Mouse (Mus musculus): Measurements from ENCODE around the gene Khdc3. TPM values are rescaled to one million over a fixed set of nuclear protein-coding genes. Genes with fewer than 3 reads are reported as not detected.

The Khdc3 gene
- polyA plus RNA-seq, 1 experiment from 2014 or later, result 0.26 TPM

DNA sequence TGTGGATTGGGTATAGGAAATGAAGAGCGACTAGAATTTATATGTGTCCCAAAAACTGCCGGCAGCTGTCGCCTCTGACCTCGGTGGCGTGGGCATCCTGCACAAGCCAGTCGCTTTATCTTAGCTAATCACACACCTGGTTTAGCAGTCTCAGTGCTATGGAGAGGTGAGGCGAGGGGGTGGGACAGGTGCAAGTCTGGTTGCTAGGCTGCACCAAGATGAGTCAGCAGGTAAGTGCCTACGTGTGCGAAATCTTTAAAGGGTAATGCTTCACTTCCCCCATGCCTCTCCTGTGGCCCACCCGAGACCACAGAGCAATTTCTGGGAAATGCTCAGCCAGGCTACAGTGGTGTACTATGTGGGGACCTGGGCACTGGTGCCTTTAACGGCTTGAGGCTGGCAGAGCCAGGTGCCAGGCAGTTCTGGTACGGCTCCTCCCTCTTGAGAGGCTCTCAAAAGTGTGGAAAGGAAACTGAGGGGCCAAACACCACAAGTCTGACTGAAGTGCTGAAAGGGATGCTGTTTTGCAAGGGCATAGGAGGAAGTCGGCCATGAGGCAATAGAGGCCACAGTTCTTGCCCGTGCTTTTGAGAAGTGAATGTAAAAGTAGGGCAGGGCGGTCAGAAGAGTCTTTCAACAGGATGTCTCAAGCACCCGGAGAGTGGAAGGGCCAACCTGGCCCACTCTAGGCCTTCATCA is 12.3 kb upstream of the Khdc3 start:
- Histone ChIP-seq H3K36me3 (ENCODE audit: control insufficient read depth, insufficient read depth, low read length) (no peaks in the 10 kb centered on the region), H3K9ac (ENCODE audit: low read length) (no peak overlapping the region), H3K4me2 (ENCODE audit: low read length) (no peak overlapping the region), H3K27me3 (replicated peaks; ENCODE audit: control insufficient read depth, insufficient read depth, low read length) (no peaks in the 10 kb centered on the region), H3K4me3 (ENCODE audit: low read depth, low read length) (no peak overlapping the region), H3K4me1 (replicated peaks; ENCODE audit: control insufficient read depth, insufficient read depth, low read length) (no peaks in the 10 kb centered on the region), H3K27ac (ENCODE audit: low read depth) (no peak overlapping the region), H3K9me3 (ENCODE audit: control insufficient read depth, low read length) (no peaks in the 10 kb centered on the region)
- WGBS, result 65% methylated on average over 16 of the region's 16 CpGs
- DNase-seq (ENCODE audit: low spot score) (no peak), ATAC-seq (replicated peaks; ENCODE audit: low FRiP score, low TSS enrichment, low read depth) (peak; percentile 67; the same call in 1 of the 2 replicates)

DNA sequence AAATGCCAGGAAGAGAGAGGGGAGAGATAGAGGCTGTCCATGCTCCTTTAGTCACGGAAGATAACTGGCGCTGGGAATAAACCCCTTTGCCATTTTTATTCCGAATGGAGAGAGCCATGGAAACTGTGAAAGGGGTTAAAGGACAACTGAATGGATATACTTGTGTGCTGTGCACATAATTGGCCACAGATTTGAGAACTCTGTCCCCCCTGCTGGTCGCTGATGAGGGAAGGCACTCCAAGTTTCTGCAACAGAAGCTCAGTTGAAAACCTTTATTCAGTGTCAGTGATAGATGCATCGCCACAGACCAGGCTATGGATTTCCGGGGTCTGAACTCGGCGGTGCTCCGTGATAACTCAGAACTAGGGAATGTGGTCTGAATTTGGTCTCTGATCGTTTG is 11.5 kb upstream of the Khdc3 start:
- Histone ChIP-seq H3K27ac (ENCODE audit: low read depth) (no peak overlapping the region), H3K9me3 (ENCODE audit: control insufficient read depth, low read length) (no peaks in the 10 kb centered on the region)
- WGBS, result 84% methylated on average over 10 of the region's 10 CpGs

DNA sequence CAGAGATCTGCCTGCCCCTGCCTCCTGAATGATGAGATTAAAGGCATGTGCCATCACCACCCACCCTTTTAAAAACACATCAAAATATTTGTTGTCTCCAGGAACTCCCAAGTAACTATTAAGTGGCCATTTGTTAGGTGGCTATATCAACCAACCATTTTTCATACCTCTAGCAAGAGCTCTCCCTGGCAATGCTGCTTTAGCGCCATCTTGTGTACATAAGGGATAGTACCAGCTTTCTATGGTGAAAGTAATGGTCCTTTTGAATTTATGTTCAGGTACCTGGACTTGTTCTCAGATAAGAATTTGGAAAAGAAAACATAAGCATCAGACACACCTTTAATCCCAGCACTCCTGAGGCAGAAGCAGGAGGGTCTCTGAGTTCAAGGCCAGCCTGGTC is 9.9 kb upstream of the Khdc3 start:
- 0% methylated on average over 1 of the region's 1 CpGs for WGBS
- Histone ChIP-seq H3K27ac (ENCODE audit: low read depth) (no peak overlapping the region), H3K4me2 (ENCODE audit: low read length) (no peak overlapping the region), H3K9ac (ENCODE audit: low read length) (no peak overlapping the region), H3K27me3 (replicated peaks; ENCODE audit: control insufficient read depth, insufficient read depth, low read length) (0 out of 2 replicates have a peak, but pooled peaks cover 6% of the 10 kb centered on the region), H3K4me1 (replicated peaks; ENCODE audit: control insufficient read depth, insufficient read depth, low read length) (no peaks in the 10 kb centered on the region; the same call in none of the 2 replicates), H3K9me3 (ENCODE audit: control insufficient read depth, low read length) (no peaks in the 10 kb centered on the region), H3K36me3 (ENCODE audit: control insufficient read depth, insufficient read depth, low read length) (no peaks in the 10 kb centered on the region), H3K4me3 (ENCODE audit: low read depth, low read length) (no peak overlapping the region)
- DNase-seq (ENCODE audit: low spot score) (no peak), ATAC-seq (replicated peaks; ENCODE audit: low FRiP score, low TSS enrichment, low read depth) (0 out of 2 replicates have a peak, but pooled peaks have one; percentile 17)

More for the DNA sequence above, 11.5 kb upstream of the Khdc3 start:
- H3K36me3 ChIP-seq (ENCODE audit: control insufficient read depth, insufficient read depth, low read length), result no peaks in the 10 kb centered on the region
- H3K9ac ChIP-seq (ENCODE audit: low read length), result no peak overlapping the region
- 0 out of 2 replicates have a peak, but pooled peaks cover under 1% of the 10 kb centered on the region for H3K27me3 ChIP-seq (replicated peaks; ENCODE audit: control insufficient read depth, insufficient read depth, low read length)
- no peak overlapping the region for H3K4me2 ChIP-seq (ENCODE audit: low read length)
- no peaks in the 10 kb centered on the region; the same call in none of the 2 replicates for H3K4me1 ChIP-seq (replicated peaks; ENCODE audit: control insufficient read depth, insufficient read depth, low read length)
- DNase-seq (ENCODE audit: low spot score) (no peak), ATAC-seq (replicated peaks; ENCODE audit: low FRiP score, low TSS enrichment, low read depth) (no peak)
- H3K4me3 ChIP-seq (ENCODE audit: low read depth, low read length), result no peak overlapping the region

DNA sequence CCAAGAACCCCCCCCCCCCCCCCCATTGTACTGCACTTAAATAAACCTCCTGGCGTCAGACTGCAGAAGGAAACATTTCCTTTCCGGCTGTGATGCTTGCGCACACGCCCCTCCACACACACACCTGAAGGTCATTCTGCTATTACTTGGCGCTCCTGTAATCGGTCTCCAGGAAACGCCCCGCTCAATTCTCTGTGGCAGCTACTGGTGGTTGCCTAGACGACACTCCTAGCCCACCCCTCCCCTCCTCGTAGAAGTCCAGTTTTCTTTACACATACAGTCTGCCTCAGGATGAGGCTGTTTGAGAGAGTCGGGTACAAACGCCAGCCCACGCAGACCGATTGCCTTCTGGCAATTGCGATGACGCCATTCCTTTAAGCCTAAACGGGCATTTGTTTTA is 7.1 kb upstream of the Khdc3 start:
- Histone ChIP-seq H3K27me3 (replicated peaks; ENCODE audit: control insufficient read depth, insufficient read depth, low read length) (0 out of 2 replicates have a peak, but pooled peaks cover 6% of the 10 kb centered on the region), H3K4me2 (ENCODE audit: low read length) (no peak overlapping the region; the same call in 1 of the 2 replicates), H3K4me3 (ENCODE audit: low read depth, low read length) (no peak overlapping the region), H3K9me3 (ENCODE audit: control insufficient read depth, low read length) (no peaks in the 10 kb centered on the region), H3K4me1 (replicated peaks; ENCODE audit: control insufficient read depth, insufficient read depth, low read length) (no peaks in the 10 kb centered on the region; the same call in none of the 2 replicates), H3K9ac (ENCODE audit: low read length) (no peak overlapping the region), H3K36me3 (ENCODE audit: control insufficient read depth, insufficient read depth, low read length) (no peaks in the 10 kb centered on the region), H3K27ac (ENCODE audit: low read depth) (no peak overlapping the region)
- ATAC-seq (replicated peaks; ENCODE audit: low FRiP score, low TSS enrichment, low read depth), result peak; percentile 73
- 25% methylated on average over 17 of the region's 17 CpGs for WGBS
- peak; percentile 58 for DNase-seq (ENCODE audit: low spot score)

DNA sequence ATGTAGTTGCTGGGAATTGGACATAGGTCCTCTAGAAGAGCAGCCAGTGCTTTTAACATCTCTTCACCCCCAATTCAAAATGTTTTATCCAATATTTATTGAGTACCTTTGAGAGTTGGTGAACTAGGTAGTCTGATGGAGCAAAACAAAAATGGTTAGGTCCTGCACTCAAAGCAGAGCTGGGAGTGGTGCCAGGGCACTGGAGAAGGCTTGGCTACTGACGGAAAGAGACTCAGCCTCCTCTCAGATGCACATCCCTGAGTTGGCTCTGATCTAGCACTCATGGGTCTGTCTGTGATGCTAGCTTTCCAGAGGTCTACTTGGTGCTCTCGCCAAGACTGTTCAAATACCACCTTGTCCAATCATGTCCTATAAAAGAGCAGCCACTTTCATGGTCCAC is 3.7 kb upstream of the Khdc3 start:
- Histone ChIP-seq H3K27ac (ENCODE audit: low read depth) (no peak overlapping the region), H3K9me3 (ENCODE audit: control insufficient read depth, low read length) (no peaks in the 10 kb centered on the region), H3K9ac (ENCODE audit: low read length) (no peak overlapping the region), H3K4me3 (ENCODE audit: low read depth, low read length) (no peak overlapping the region), H3K27me3 (replicated peaks; ENCODE audit: control insufficient read depth, insufficient read depth, low read length) (peaks cover 14% of the 10 kb centered on the region; the same call in 1 of the 2 replicates), H3K4me1 (replicated peaks; ENCODE audit: control insufficient read depth, insufficient read depth, low read length) (no peaks in the 10 kb centered on the region; the same call in none of the 2 replicates), H3K36me3 (ENCODE audit: control insufficient read depth, insufficient read depth, low read length) (no peaks in the 10 kb centered on the region), H3K4me2 (ENCODE audit: low read length) (no peak overlapping the region)
- DNase-seq (ENCODE audit: low spot score) (no peak), ATAC-seq (replicated peaks; ENCODE audit: low FRiP score, low TSS enrichment, low read depth) (no peak)
- 84% methylated on average over 2 of the region's 2 CpGs for WGBS

DNA sequence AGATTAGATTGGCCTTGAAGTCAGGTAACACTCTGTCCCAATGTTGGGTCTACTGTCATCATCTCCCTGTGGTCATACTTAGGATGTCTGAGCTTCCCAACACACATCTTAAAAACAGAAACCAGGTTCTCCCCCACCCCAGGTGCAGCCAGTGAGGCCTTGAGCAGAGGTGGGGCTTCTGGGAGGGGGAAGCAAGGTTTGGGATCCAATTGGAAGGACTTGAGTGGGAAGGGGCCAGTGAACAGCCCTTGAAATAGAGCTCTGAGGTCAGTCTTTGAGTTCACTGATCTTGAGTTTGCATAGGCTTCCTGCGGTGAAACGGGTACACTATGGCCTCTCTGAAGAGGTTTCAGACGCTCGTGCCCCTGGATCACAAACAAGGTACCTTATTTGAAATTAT is 545 bp downstream of the Khdc3 start, which contains the start of gene Gm20509:
TSS of gene Gm20509 (plus strand) at position 290 of the 400 bp plus-strand sequence.
- no peaks in the 10 kb centered on the region for H3K9me3 ChIP-seq (ENCODE audit: control insufficient read depth, low read length)
- no peak within 1 kb of the TSS for H3K27ac ChIP-seq (ENCODE audit: low read depth)
- H3K4me3 ChIP-seq (ENCODE audit: low read depth, low read length), result peak within 1 kb of the TSS; percentile 35
- peak within 1 kb of the TSS; percentile 79 for H3K4me2 ChIP-seq (ENCODE audit: low read length)
- H3K9ac ChIP-seq (ENCODE audit: low read length), result peak within 1 kb of the TSS; percentile 51
- DNase-seq (ENCODE audit: low spot score) (no peak), ATAC-seq (replicated peaks; ENCODE audit: low FRiP score, low TSS enrichment, low read depth) (no peak)
- peaks cover 20% of the 10 kb centered on the region for H3K27me3 ChIP-seq (replicated peaks; ENCODE audit: control insufficient read depth, insufficient read depth, low read length)
- WGBS, result 92% methylated on average over 4 of the region's 4 CpGs
- H3K4me1 ChIP-seq (replicated peaks; ENCODE audit: control insufficient read depth, insufficient read depth, low read length), result peaks cover 6% of the 10 kb centered on the region; the same call in 1 of the 2 replicates
- no peaks in the 10 kb centered on the region for H3K36me3 ChIP-seq (ENCODE audit: control insufficient read depth, insufficient read depth, low read length)

DNA sequence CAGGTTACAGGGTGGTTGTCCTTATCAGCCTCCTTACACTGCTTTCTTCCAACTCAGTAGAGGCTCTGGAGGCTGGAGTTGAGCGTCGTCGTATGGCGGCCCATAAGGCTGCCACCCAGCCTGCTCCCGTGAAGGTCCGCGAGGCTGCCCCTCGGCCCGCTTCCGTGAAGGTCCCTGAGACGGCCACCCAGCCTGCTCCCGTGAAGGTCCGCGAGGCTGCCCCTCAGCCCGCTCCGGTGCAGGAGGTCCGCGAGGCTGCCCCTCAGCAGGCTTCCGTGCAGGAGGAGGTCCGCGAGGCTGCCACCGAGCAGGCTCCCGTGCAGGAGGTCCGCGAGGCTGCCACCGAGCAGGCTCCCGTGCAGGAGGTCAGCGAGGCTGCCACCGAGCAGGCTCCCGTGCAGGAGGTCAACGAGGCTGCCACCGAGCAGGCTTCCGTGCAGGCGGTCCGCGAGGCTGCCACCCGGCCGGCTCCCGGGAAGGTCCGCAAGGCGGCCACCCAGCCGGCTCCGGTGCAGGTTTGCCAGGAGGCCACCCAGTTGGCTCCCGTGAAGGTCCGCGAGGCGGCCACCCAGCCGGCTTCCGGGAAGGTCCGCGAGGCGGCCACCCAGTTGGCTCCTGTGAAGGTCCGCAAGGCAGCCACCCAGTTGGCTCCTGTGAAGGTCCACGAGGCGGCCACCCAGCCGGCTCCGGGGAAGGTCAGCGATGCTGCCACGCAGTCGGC is 1.7 kb downstream of the Khdc3 start:
- peak; percentile 75 for DNase-seq (ENCODE audit: low spot score)
- no peaks in the 10 kb centered on the region for H3K36me3 ChIP-seq (ENCODE audit: control insufficient read depth, insufficient read depth, low read length)
- H3K9me3 ChIP-seq (ENCODE audit: control insufficient read depth, low read length), result no peaks in the 10 kb centered on the region
- H3K4me2 ChIP-seq (ENCODE audit: low read length), result peak overlapping the region; percentile 79
- peak; percentile 62; the same call in 1 of the 2 replicates for ATAC-seq (replicated peaks; ENCODE audit: low FRiP score, low TSS enrichment, low read depth)
- peak overlapping the region; percentile 51 for H3K9ac ChIP-seq (ENCODE audit: low read length)
- no peak overlapping the region for H3K27ac ChIP-seq (ENCODE audit: low read depth)
- H3K4me3 ChIP-seq (ENCODE audit: low read depth, low read length), result peak overlapping the region; percentile 35
- peaks cover 20% of the 10 kb centered on the region for H3K27me3 ChIP-seq (replicated peaks; ENCODE audit: control insufficient read depth, insufficient read depth, low read length)
- H3K4me1 ChIP-seq (replicated peaks; ENCODE audit: control insufficient read depth, insufficient read depth, low read length), result peaks cover 6% of the 10 kb centered on the region; the same call in 1 of the 2 replicates
- WGBS, result 6% methylated on average over 60 of the region's 60 CpGs

DNA sequence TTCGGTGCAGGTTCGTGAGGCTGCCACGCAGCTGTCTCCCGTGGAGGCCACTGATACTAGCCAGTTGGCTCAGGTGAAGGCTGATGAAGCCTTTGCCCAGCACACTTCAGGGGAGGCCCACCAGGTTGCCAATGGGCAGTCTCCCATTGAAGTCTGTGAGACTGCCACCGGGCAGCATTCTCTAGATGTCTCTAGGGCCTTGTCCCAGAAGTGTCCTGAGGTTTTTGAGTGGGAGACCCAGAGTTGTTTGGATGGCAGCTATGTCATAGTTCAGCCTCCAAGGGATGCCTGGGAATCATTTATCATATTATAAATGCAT is 2.2 kb downstream of the Khdc3 start:
- peaks cover 6% of the 10 kb centered on the region; the same call in 1 of the 2 replicates for H3K4me1 ChIP-seq (replicated peaks; ENCODE audit: control insufficient read depth, insufficient read depth, low read length)
- H3K4me3 ChIP-seq (ENCODE audit: low read depth, low read length), result peak overlapping the region; percentile 35
- no peaks in the 10 kb centered on the region for H3K36me3 ChIP-seq (ENCODE audit: control insufficient read depth, insufficient read depth, low read length)
- no peaks in the 10 kb centered on the region for H3K9me3 ChIP-seq (ENCODE audit: control insufficient read depth, low read length)
- peak overlapping the region; percentile 51 for H3K9ac ChIP-seq (ENCODE audit: low read length)
- peak overlapping the region; percentile 79 for H3K4me2 ChIP-seq (ENCODE audit: low read length)
- H3K27me3 ChIP-seq (replicated peaks; ENCODE audit: control insufficient read depth, insufficient read depth, low read length), result peaks cover 20% of the 10 kb centered on the region
- H3K27ac ChIP-seq (ENCODE audit: low read depth), result no peak overlapping the region
- DNase-seq (ENCODE audit: low spot score) (no peak), ATAC-seq (replicated peaks; ENCODE audit: low FRiP score, low TSS enrichment, low read depth) (0 out of 2 replicates have a peak, but pooled peaks have one; percentile 40)
- 33% methylated on average over 5 of the region's 5 CpGs for whole genome bisulfite sequencing

Data from intestine, embryonic 14.5 days (tissue).